Mouse (Mus musculus) ES-CJ7 (cell line): ENCODE results near the gene Fbxo30.
"Not testable (repeated sequence)": the region's sequence is repeated elsewhere in the genome, so short reads cannot be mapped to it uniquely, and the experiment has no call there.

ENCODE experiments used
- DNase-seq: peaks from one replicate; pipeline ENCODE4 v3.0.0; 2011; ENCODE audit warnings: low read depth, low spot score

Gene Fbxo30

DNA sequence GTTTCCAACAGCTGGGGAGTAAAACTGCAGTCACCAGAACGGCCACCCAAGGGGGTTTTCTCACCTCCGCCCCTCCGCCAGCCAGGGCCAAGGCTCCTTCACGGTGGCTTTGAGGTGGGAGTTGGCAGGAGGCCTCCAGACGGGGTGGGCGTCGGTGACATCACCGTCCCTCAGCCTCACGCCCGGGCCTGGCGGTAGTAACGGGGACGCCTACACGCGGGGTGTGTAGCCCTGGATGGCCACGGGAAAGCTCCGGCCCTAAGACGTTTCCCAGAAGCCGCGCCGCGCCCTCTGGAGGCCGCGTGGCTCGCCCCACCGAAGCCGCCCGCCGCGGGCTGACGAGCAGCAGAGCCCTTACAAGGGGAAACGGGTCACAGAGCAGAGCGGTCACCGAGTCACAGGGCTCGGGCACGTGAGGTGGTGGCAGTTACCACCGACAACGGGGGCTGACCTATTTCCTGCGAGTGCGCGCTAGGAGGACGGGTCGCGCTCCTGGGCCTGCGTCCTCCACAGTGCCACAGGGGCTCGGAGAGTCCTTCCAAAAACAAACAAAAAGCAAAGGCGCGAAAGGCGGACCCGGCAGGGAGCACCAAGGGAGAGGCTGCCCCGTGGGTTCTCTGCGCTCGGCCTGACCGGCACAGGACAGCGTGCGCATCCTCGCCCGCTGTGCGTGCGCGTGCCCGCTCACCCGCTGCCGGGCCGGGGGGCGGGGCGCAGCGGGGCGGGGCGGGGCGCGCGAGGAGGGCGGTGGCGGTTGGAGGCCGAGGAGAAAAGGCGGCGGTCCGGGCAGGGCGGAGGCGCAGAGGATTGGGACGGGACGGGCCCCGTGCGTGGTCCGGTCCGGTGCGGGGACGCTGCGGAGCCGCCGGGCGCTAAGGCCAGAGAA is at the start of gene Fbxo30:
Fbxo30 (plus strand) TSS at position 753 of the 886 bp plus-strand sequence.
- peak; percentile 76 for DNase-seq

DNA sequence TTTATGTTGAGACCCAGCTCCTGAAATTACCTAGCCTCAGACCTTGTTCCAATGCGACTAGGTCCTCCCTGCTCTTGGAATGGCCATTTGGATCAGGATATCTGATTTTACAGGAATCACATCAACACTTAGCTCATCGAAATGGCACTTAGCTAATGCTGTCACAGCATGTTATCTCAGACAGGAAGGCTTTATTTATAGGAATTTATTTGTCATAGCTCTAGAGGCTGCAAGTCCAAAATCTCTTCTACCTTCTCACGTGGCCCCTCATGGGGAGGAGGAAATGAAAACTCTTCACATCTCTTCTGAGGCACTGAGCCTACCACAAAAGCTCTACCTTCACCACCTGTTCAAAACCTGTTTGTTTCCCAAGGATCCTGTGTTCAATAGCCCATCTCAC is 47.9 kb upstream of the Fbxo30 start:
- no peak for DNase-seq

DNA sequence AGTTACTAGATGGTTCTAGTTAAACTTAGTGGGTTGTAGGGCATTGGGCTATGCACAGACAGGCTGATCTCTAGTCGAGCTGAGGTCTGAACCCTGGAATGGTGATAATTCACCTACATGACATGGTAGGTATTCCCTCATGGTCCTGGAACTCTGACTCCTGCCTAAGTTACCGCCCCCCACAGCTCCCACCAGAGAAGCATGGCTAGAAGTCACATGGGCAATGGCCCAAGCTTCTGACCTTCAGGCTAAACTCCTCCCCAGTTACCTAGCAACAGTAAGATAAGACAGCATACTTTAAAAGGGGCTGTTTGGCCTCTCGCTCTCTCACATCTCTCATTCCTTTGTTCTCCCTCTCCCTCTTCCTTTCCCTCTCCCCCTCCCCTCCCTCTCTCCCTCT is 38.1 kb upstream of the Fbxo30 start:
- not testable (repeated sequence) for DNase-seq

DNA sequence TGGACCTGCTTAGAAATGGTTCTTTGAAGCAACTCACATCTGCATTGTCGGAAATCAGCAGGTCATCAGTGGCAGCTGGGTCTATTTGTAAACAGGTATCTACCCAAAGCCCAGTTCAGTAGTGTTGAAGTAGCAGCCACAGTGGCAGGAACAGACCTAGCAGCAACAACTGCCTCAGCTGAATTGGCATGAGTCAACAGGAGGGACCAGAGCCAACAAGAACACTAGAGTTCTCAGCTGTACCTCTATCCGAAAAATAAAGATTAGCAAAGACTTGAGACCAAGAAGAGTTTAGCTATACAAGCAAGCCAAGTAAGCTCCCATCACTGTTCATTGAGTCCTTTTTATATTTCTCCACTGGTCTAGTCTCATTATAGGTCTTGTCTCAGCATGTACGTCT is 32.9 kb upstream of the Fbxo30 start:
- no peak for DNase-seq

DNA sequence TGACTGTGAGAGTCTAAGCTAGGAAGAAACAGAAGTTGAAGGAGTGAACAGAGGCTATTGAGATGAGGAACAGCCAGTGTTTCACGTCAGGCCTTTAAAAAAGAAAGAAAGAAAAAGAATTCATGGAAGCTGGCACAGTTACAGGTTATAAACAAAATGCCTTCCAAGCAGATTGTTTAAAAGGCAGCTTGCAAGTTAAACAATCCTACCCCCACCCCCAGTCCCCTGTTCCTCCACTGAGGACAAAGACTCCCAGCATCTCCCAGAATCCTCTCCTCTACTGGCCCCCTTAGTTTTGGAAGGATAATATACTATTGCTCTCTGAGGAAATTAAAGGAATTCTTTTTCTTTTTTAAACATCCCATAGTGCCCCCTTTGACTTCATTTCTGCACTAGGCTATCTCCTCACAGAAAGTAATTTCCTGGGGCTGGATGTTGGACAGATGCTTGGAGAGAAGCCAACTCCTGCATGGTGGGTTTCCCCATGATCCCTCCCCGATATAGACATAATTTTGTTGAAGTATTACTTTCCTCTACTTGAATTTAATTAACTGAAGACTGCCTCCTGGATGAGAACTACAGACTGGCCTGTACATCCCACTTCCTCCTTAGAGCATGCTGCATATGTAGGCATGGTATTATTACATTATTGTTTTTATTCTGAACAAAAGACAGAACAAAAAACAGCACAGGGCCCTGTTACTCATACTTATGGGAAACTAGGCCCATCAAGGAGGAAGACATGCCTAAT is 30.7 kb upstream of the Fbxo30 start:
- DNase-seq = no peak

DNA sequence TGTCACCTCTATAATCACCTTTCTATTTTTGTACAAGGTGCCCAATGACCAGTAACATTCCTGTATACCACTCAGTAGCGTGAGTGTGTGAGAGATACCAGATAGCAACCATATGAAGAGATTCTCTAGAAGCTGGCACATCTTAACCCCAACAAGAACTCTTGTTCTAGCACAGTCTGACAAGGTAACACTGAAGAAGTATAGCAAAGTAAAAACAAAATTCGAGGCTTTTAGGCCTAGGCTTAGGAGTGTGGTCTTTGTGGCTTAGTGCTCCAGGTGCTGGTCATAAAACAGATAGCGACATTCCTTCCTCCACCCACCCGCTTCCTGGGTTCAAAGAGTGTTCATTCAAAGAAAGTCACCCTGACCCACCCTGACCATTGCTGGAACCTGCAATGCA is 27.5 kb upstream of the Fbxo30 start:
- not testable (repeated sequence) for DNase-seq

DNA sequence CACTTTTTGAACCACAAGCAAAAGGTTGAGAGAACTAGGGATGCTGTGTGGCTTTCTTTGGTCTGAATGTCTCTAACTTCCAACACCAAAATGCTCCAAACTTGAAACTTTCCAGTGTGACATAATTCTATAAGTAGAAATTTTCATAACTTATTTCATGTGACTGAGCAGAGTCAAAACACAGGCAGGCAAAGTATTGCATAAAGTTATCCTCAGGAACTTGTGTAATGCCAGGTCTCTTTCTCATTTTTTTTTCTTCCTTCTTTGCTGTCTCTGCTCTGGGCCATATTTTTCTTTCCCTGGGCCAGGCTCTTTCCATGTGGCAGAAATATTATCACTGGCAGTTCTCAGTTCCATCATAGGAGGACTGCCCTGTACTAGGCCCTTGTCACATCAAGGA is 21.0 kb upstream of the Fbxo30 start:
- no peak for DNase-seq

DNA sequence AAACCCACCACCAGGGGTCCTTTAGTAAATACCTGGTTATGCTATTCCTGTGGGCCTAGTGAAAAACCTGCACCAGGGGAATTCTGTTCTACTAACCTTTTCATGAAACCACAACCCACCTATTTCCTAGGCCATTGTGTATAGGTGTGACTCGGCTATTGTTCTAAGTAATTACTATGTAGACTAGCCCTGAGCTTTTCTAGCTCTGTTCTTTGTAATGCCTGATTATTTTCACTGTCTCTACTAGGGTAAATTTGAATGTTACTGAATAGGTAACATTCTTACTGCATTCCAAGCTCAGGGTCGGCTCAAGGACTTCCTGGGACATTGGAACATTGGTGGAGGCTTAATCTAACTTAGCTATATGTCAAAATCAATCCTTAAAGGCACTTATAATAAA is 18.8 kb upstream of the Fbxo30 start:
- peak; percentile 75 for DNase-seq

DNA sequence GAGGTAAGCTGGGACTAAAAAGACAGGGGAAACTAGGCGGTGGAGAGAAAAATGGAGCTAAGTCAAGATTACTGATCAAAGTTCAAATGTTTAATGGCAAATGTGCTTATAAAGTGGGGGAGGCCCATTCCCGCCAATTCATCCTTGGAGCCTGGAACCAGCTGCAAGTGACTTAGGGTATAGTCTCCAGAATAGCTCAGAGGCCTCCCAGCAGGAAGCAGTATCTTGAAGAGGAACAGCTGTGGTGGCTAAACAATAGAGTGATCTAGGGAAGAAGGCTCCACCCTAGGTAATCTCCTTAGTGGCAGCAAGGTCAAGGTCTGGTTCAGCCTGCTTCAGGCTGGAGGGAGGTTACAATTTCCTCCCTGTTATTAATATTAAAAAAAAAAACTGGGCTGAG is 17.3 kb upstream of the Fbxo30 start:
- peak; percentile 91 for DNase-seq

DNA sequence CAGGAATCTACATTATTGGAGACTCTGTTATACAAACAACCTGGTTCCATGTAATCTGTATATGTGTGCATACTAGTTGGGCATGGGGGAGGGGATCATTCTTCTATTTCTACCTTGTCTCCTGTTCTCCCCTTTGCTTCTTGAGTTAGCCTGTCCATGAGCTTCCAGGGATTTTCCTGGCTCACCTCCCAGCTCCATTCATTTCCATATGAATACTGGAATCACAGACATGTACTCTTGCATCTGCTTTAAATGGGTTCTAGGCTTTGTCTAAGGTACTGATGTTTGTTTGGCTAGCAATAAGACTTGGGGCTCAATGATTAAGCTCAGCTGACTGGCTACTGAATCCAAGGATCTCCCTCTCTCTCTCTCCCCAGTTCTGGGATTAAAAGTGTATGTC is 12.0 kb upstream of the Fbxo30 start:
- DNase-seq = peak; percentile 52

DNA sequence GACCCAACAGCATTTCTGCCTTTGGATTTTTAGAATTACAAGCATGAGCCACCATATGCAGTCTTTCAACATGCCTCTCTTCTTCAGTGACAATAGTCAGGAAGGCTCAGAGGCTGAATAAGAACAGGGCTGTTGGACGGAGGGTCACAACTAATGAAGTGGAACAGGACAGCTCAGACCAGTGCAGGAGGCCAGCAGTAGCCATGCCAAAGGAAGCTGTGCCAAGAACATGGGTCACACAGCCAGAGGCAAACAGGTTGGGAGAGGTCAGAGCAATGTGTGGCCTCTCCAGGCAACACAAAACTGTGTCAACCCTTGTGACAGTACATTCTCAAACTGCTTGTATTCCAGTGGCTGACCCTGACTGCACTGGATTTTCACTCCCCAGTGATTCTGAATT is 6.7 kb upstream of the Fbxo30 start:
- no peak for DNase-seq

DNA sequence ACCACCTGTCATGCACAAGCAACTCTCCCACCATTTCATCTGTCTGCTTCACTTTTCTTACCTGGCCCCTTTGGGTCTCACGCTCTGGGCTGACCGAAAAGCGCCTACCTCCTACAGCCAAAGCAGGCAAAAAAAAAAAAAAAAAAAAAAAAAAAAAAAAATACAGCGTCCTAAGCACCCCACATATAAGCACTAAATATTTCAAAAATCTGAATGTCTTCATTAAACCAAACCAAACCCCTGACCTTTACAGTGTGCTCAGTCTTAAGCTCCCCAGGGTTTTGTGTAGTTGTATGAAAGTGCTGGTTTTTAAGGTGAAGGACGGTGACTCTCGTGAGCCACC is 924 bp upstream of the Fbxo30 start:
- no peak for DNase-seq

DNA sequence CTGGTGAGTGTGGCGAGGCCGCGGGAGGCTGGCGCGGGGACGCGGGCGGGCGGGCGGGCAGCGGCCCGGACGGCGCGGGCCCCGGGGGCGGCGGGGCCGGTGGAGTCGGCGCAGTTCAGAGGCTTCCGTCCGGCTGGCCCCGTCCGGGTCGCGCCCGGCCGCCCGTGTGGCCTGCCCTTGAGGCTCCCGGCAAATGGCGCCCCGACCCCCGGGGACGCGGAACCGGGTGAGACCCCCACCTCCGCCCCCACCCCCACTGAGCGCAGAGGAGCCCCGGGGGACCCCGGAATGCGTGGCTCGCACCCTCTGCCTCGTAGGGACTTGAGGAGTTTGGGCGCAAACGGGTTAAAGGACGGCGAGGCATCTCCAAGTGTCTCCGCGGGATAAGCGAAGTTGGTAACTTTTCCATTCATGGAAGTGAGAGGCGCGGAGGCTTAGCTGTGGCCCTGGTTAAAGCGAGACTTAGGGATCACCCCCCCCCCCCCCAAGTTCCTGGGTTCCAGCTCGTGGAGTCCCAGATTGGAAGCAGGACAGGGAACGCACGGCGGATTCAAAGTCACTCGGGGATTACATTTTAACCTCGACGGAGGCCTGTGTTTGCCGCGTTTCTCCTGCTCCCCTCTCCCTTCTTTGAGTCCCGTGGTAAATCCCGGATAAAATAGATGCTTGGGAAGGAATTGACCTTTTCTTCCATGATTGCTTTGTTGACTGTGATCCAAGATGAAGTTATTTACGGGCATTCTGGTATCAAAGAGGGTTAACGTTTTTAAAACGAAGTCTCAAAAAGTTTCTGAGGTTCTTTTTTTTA is 572 bp downstream of the Fbxo30 start:
- DNase-seq = peak; percentile 59

DNA sequence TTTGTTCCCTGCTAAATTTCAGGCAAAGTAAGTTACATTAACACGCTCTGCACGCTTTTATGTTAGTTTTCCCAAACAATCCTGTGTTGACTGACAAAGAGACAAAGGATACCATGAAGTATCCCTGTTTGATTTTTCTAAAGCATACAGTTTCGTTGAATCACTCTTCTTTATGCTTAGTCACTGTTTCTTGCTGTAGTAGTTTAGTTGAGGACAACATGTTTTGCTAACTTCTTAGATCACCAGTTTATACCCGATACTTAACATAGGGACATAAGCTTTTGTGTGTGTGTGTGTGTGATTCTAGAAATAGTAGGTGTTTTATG is 1.1 kb downstream of the Fbxo30 start:
- no peak for DNase-seq

DNA sequence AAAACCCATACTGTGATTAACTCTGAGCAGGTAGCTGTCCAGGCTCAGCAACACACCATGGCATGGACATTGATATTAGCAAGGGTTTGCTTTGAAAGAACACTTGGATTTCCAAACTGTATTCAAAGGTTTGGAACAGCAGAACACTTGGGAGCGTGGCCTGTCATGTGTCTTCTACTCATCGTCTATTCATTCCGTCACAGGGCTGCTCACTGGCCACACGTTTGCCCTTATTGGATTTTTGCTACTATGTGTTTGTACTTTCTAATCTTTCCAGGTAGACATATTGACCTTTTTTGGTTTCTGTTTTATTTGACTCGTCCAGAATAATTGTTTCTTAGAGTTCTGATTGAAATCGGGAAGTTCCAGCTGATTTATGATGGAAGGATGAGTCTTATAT is 17.3 kb downstream of the Fbxo30 start:
- no peak for DNase-seq

DNA sequence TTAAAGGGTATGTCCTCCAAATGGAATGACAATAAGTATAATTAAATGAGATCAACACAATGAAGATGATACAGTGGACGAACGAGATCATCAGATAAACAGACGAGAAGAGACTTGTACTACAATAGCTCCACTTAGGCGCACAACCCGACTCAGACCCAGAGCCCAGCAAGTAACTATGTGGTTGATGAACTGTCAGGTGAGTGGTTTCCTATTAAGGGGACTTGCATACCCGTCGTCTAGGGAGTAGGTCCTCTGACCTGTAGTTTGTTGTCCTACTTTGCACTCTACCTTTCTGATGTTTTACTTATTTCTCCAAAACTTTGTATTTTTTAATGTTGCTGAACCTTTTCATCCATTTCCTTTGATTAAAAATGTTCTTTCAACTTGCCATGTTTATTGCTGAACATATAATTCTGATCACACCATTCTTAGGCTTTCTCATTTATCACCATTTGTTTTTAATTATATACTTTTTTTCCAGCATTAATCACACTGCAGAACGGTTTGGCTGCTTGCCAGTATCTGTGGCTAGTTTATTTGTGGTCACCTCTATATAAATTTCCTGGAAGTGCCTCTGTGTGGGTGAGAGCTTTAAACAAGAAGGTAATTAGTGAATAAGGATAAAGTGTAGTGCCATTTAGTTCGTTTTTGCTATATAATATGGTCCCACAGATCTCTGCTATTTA is 24.4 kb downstream of the Fbxo30 start:
- no peak for DNase-seq

DNA sequence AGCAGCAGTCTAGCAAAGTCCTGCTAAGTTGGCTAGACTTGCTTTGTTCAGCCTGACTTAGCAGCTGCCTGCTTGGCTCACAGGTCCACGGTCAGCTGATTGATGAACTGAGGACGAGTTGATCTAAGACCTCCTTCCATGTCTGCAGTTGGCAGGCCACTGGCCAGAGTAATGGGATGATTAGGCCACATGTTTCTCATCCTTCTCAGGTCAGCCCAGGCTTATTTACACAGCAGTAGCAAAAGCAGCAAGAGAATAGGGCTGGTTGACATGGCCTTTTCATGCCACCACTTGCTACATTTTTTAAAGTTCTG is 24.9 kb downstream of the Fbxo30 start:
- no peak for DNase-seq

DNA sequence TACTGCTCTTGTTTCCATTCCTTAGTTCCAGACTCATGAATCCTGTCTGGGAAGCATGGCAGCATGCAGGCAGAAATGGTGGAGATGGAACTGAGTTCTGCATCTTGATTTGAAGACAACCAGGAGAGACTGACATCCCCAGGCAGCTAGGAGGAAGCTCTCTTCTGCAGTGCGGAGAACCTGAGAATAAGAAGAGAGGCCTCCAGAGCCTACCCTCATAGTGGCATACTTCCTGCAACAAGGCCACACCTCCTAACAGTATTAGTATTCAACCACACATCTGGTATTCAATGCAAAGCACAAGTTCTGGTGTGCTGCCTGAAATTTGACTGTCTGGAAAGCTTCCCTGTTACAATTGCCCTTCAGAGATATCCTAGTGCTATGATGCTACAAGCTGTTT is 28.7 kb downstream of the Fbxo30 start:
- DNase-seq = no peak

DNA sequence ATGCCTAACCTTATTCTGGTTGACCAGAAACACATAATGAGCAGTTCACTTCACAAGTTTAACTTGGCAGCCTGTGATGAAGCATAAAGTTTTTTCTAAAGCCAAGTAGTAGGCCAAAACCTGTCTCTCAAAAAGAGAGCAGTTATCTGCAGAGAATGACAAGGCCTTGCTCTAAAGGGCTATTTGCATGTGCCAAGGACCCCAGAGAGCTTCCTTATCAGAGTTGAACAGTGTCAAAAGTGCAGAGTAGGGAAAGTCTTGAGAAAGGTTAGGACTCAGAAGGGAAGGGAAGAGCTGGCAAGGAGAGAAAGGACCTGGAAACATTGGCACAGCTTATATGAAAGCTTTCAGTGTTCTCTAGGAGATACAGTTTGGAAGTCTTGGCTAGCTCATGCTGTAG is 29.4 kb downstream of the Fbxo30 start:
- no peak for DNase-seq

DNA sequence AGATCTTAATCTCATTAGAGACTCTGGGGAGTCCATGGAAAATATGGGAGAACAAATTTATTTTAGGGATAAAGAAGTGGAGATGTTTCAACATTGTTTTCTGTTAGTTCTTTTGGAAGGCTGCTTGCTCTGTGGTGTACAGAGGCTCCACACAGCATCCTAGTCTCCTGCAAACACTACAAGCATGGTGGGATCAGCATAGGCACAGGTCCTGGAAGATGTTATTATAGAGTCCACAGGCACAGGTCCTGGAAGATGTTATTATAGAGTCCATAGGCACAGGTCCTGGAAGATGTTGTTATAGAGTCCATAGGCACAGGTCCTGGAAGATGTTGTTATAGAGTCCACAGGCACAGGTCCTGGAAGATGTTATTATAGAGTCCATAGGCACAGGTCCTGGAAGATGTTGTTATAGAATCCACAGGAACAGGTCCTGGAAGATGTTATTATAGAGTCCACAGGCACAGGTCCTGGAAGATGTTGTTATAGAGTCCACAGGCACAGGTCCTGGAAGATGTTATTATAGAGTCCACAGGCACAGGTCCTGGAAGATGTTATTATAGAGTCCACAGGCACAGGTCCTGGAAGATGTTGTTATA is 36.8 kb downstream of the Fbxo30 start:
- peak; percentile 57 for DNase-seq

DNA sequence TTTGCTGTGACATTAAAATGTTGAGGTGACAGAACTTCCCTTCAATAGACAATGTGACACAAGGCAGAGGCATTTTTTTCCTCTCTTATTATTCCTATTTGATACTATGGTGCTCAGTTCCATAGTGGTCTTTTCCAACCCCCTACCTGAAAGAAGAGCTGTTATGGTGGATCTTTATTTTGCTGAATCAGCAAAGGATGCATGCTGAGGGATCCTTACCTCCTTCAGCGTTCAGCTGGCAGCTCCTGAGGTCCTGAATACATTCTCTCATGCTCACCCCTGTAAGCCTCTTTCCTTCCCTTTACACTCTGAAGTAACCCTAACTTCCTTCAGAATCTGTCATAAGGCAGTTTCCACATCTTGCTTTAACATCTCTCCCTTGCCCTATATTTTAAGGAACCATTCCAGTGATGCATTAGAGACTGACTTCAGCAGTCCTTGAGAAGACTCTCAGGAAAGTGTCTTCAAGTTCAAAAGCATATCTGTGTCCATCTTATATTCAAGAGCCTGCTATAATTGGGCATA is 38.4 kb downstream of the Fbxo30 start:
- DNase-seq = no peak
